Mouse (Mus musculus) ES-Bruce4 (cell line): ENCODE data around the gene Slc8a1.

Experiments
- CTCF ChIP-seq: IDR thresholded peaks from one replicate; pipeline ENCODE4 v1.8.1; 2011; ENCODE audit warnings: low read depth, low read length
- POLR2A ChIP-seq: IDR thresholded peaks from one replicate; pipeline ENCODE4 v1.8.1; 2011; ENCODE audit warnings: low read length; ENCODE audit not compliant: insufficient read depth

GRCm38 (mm10) chr17:81554052-81554734 lies 184.0 kb downstream of the Slc8a1 start:
- TF ChIP-seq CTCF (no peak), POLR2A (no peak)
